Mouse (Mus musculus): ENCODE data around the gene Chn2.

The Chn2 gene

GRCm38 (mm10) chr6:54042142-54042541 is 2.8 kb downstream of the Chn2 start:
- DNase-seq (ENCODE audit: low spot score), result no peak

- DNase-seq (ENCODE audit: low spot score), result no peak
Observed at GRCm38 (mm10) chr6:54043536-54043935, 4.2 kb downstream of the Chn2 start.

- no peak for DNase-seq (ENCODE audit: low spot score)
Observed at GRCm38 (mm10) chr6:54045748-54046721, 6.7 kb downstream of the Chn2 start.

- no peak for DNase-seq (ENCODE audit: low spot score)
Observed at GRCm38 (mm10) chr6:54046884-54047747, 7.8 kb downstream of the Chn2 start.

GRCm38 (mm10) chr6:54048768-54049167 is 9.4 kb downstream of the Chn2 start:
- DNase-seq (ENCODE audit: low spot score), result no peak

GRCm38 (mm10) chr6:54051173-54051572 is 11.8 kb downstream of the Chn2 start:
- DNase-seq (ENCODE audit: low spot score), result no peak

GRCm38 (mm10) chr6:54052124-54052523 is 12.8 kb downstream of the Chn2 start:
- DNase-seq (ENCODE audit: low spot score), result no peak

- no peak for DNase-seq (ENCODE audit: low spot score)
Observed at GRCm38 (mm10) chr6:54052666-54053065, 13.3 kb downstream of the Chn2 start.

GRCm38 (mm10) chr6:54053316-54053715 is 14.0 kb downstream of the Chn2 start:
- DNase-seq (ENCODE audit: low spot score), result no peak

- DNase-seq (ENCODE audit: low spot score), result no peak
Observed at GRCm38 (mm10) chr6:54055387-54055786, 16.0 kb downstream of the Chn2 start.

- no peak for DNase-seq (ENCODE audit: low spot score)
Observed at GRCm38 (mm10) chr6:54056548-54057532, 17.5 kb downstream of the Chn2 start.

- DNase-seq (ENCODE audit: low spot score), result no peak
Observed at GRCm38 (mm10) chr6:54057661-54058060, 18.3 kb downstream of the Chn2 start.

GRCm38 (mm10) chr6:54058837-54059236 is 19.5 kb downstream of the Chn2 start:
- no peak for DNase-seq (ENCODE audit: low spot score)

GRCm38 (mm10) chr6:54060258-54060657 is 20.9 kb downstream of the Chn2 start:
- DNase-seq (ENCODE audit: low spot score), result no peak

GRCm38 (mm10) chr6:54061375-54061774 is 22.0 kb downstream of the Chn2 start:
- no peak for DNase-seq (ENCODE audit: low spot score)

- no peak for DNase-seq (ENCODE audit: low spot score)
Observed at GRCm38 (mm10) chr6:54063878-54064277, 24.5 kb downstream of the Chn2 start.

- no peak for DNase-seq (ENCODE audit: low spot score)
Observed at GRCm38 (mm10) chr6:54067380-54067779, 28.0 kb downstream of the Chn2 start.

- DNase-seq (ENCODE audit: low spot score), result no peak
Observed at GRCm38 (mm10) chr6:54068882-54069281, 29.5 kb downstream of the Chn2 start.

- no peak for DNase-seq (ENCODE audit: low spot score)
Observed at GRCm38 (mm10) chr6:54070736-54071135, 31.4 kb downstream of the Chn2 start.

- DNase-seq (ENCODE audit: low spot score), result no peak
Observed at GRCm38 (mm10) chr6:54071478-54071877, 32.1 kb downstream of the Chn2 start.

GRCm38 (mm10) chr6:54074454-54074853 is 35.1 kb downstream of the Chn2 start:
- DNase-seq (ENCODE audit: low spot score), result no peak

- DNase-seq (ENCODE audit: low spot score), result no peak
Observed at GRCm38 (mm10) chr6:54075419-54075818, 36.1 kb downstream of the Chn2 start.
